Mouse (Mus musculus) urinary bladder, postnatal 10 days (tissue): Measurements from ENCODE around the gene Olfr1102.

Experiments used
- DNase-seq: peaks from one replicate; pipeline ENCODE4 v3.0.0; 2022; ENCODE audit warnings: low spot score

Olfr1102 gene

DNA sequence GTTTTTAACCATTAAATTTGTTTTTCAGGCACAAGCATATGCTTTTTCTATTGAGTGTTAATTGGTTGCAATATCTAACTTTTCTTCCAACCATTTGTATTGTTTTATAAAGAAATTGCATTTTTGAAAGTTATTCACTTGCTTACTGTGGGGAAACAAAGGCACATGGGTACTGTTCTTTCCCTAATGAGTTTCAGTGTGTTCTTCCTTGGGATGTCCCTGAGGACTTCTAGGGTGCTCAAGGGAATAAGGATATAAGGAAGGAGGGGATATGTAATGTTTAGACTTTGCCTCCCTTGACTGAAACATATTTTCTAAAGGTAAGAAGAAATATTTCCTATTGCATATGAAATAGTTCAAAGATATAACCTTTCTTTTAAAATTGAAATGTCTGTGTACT is at the start of gene Olfr1102:
TSS of gene Olfr1102 (plus strand) at position 301 of the 400 bp plus-strand sequence.
- DNase-seq: no peak

- DNase-seq: no peak
These were observed 37.6 kb upstream of the Olfr1102 start, which contains the start of gene Olfr1099 for GRCm38 (mm10) chr2:86960593-86960992. Gene Olfr1099 (minus strand): TSS chr2:86960693.

GRCm38 (mm10) chr2:86979854-86980253 is 18.3 kb upstream of the Olfr1102 start, which contains the start of gene Olfr1100:
Gene Olfr1100 (minus strand): TSS chr2:86979954.
- no peak for DNase-seq

- no peak for DNase-seq
These were observed 7.1 kb upstream of the Olfr1102 start, which contains the start of gene Olfr1101 for GRCm38 (mm10) chr2:86991121-86991520. Gene Olfr1101 (minus strand): TSS chr2:86991221.

- DNase-seq: no peak
These were observed 28.8 kb downstream of the Olfr1102 start, which contains the start of gene Olfr1104 for GRCm38 (mm10) chr2:87026980-87027379. Gene Olfr1104 (minus strand): TSS chr2:87027080.

- no peak for DNase-seq
These were observed 38.2 kb downstream of the Olfr1102 start, which contains the start of gene Olfr1105 for GRCm38 (mm10) chr2:87036431-87036830. Gene Olfr1105 (minus strand): TSS chr2:87036531.

GRCm38 (mm10) chr2:87052173-87052572 is 54.0 kb downstream of the Olfr1102 start, which contains the start of gene Olfr1106:
Gene Olfr1106 (minus strand): TSS chr2:87052273.
- DNase-seq: no peak
